Mouse (Mus musculus) liver, adult 10 weeks (tissue): ENCODE results near the gene Cdc42ep2. TPM values are rescaled to one million over a fixed set of nuclear protein-coding genes. Genes with fewer than 3 reads are reported as not detected.

Experiments
- polyA plus RNA-seq: library from polyadenylated mRNA; stranded (reverse); fragments of 350-450 nt; fragmentation: Illumina TruSeq; extraction: RNeasy Lipid Tissue Mini Kit (QIAGEN cat#74804); gene quantifications from one replicate; pipeline ENCODE4 v1.2.3, GENCODE M21; 2014; ENCODE audit warnings: low read depth, low replicate concordance

The Cdc42ep2 gene
- 0.56 TPM for polyA plus RNA-seq

DNA sequence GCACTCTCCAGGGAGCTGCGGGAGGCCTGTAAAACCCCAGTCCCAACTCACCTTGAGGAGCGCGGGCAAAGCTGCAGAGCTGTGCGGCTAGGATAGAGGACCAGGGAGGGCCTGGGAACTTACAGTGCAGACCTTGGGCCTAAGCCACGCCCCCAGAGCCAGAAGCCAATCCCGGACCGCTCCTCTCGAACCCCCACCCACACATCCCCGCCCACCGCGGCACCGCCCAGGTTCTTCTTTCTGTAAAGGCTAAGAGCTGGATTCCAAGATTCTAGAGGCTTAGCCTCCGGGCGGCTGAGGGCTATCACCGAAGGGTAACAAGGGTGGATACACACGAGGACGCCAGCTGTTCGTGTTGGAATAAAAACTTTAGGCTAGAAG lies at the start of gene Cdc42ep2:
Gene Cdc42ep2 (minus strand): TSS at position 104 of the 381 bp plus-strand sequence.

DNA sequence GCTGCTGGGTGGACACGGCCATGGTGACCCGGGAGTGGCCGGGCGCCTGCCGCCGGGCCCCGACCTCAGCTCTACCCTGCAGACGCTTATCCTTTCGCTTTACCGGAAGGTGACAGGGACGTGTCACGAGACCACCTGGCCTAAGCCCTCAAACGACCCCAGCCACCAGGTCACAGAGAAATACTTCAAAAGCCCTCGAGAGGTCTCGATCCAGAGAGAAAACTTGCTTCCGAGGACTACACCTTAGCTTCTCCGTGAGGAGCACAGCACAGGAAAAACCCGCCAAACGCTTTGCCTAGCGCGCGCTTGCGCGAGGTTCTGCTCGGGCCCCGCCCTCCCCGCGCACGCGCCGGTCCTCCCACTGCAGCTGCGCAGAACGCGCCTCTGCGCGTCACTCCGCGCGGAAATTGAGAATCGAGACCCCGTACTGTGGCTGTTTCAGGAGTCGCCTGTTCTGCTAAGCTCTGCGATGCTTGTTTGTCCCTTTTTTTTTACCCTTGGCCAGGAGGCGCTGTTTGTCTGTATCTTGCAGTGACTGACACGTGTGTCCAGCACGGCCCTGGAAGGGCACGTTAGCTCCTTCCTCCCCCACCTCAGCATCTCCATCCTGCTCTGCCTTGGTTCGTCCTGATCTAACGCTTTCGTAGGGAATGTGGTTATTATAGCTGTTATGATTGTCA lies 39.4 kb upstream of the Cdc42ep2 start, which contains the start of gene Pola2:
Gene Pola2 (minus strand): TSS at position 320 of the 680 bp plus-strand sequence.

GRCm38 (mm10) chr19:5913007-5913719 lies 11.5 kb downstream of the Cdc42ep2 start, which contains the start of gene Dpf2:
TSS of gene Dpf2 (minus strand) at chr19:5913010.

DNA sequence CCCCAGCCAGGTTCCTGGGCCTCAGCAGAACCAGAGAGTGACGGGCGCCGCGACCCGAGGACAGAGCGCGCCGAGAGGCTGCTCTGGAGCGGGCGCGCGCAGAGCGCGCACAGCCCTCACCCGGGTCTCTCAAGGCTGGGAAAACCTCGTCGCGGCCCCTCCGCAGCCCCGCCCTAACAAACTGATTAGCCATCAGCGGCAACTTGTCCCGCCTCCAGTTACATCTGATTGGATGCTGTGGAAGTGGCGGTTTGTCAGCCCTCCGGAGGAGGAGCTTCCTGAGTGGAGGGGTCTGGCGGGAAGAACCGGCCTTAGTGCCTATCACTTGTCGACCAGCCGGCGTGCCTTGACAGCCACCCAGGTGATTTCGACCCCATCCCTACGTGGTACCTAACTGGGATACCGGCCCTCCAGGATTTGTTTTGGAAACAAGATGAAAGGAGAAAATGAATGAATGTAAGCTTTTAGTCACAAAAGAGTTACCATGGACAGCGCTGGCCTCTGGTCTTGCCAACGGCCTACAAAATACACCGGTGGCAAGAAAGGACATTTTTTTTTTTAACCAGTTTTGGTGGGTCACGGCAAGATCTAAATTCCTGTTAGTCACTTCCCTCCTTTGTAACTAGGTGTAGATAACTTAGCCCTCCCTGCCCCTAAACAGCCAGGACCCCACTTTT lies 30.5 kb downstream of the Cdc42ep2 start, which contains the start of gene Tigd3:
Gene Tigd3 (minus strand): TSS at position 148 of the 677 bp plus-strand sequence.

DNA sequence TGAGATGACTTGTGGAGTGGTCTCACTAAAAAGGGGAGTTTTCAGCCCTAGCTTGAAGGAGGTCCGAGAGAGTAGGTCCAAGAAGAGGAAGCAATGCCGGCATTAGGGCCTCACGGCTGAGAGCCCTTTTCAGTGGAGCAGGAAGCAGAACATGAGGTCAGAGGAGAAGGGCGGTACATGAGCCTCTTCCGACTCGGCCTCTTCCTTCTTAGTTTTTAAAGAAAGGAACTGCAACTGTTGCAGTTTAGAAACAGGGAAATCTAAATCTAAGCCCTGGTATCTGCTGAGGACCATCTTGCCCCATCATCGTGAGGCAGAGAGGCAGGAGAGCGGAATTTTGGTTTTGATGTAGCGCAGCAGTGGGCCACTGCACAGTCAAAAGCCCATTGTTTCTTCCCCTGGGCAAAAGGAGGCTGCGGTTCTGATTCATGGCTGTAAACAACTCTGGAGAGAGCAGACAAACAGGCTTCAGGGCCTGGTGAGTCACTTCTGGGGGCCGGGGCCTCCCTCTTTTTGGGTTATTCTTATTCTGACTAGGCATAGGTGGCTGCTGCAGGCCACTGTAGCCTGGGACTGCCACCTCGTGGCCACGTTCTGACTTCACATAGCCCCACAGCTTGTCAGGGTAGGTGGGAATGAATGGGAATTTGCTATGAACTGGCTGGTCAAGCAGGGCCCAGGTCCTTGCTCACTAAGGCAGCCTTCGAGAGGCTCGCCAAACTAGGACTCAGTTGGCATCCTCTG lies 46.8 kb downstream of the Cdc42ep2 start, which contains the start of gene Slc25a45:
Gene Slc25a45 (plus strand): TSS at position 191 of the 744 bp plus-strand sequence.

GRCm38 (mm10) chr19:5874969-5875480 lies 49.6 kb downstream of the Cdc42ep2 start, which contains the start of gene Frmd8:
TSS of gene Frmd8 (minus strand) at chr19:5875274.

Other genes with a start within 250 kb of the Cdc42ep2 start
- 0.16 TPM for gene Map3k11, start 236.1 kb downstream of the Cdc42ep2 start, polyA plus RNA-seq
- gene Pcnx3, start 235.9 kb downstream of the Cdc42ep2 start, polyA plus RNA-seq = 0.37 TPM
- not detected for gene Kcnk7, start 220.4 kb downstream of the Cdc42ep2 start, polyA plus RNA-seq
- gene Ehbp1l1, start 198.5 kb downstream of the Cdc42ep2 start, polyA plus RNA-seq = 0.69 TPM
- gene Fam89b, start 195.2 kb downstream of the Cdc42ep2 start, polyA plus RNA-seq = 0.45 TPM
- gene Ltbp3, start 183.9 kb downstream of the Cdc42ep2 start, polyA plus RNA-seq = 0.32 TPM
- gene Scyl1, start 153.4 kb downstream of the Cdc42ep2 start, polyA plus RNA-seq = 1.4 TPM
- 1.5 TPM for gene Frmd8, start 49.5 kb downstream of the Cdc42ep2 start, polyA plus RNA-seq
- 7.7 TPM for gene Slc25a45, start 47.0 kb downstream of the Cdc42ep2 start, polyA plus RNA-seq
- not detected for gene Tigd3, start 30.7 kb downstream of the Cdc42ep2 start, polyA plus RNA-seq
- 7.4 TPM for gene Dpf2, start 11.8 kb downstream of the Cdc42ep2 start, polyA plus RNA-seq
- gene Pola2, start 39.4 kb upstream of the Cdc42ep2 start, polyA plus RNA-seq = 2.9 TPM
- not detected for gene Slc22a20, start 61.3 kb upstream of the Cdc42ep2 start, polyA plus RNA-seq
- gene Capn1, start 91.1 kb upstream of the Cdc42ep2 start, polyA plus RNA-seq = 0.82 TPM
- 2.7 TPM for gene Syvn1, start 121.8 kb upstream of the Cdc42ep2 start, polyA plus RNA-seq
- 28.1 TPM for gene Mrpl49, start 133.0 kb upstream of the Cdc42ep2 start, polyA plus RNA-seq
- 75.1 TPM for gene Fau, start 133.0 kb upstream of the Cdc42ep2 start, polyA plus RNA-seq
- gene Znhit2, start 136.4 kb upstream of the Cdc42ep2 start, polyA plus RNA-seq = not detected
- gene Tm7sf2, start 143.6 kb upstream of the Cdc42ep2 start, polyA plus RNA-seq = 28.5 TPM
- 4.6 TPM for gene Vps51, start 152.4 kb upstream of the Cdc42ep2 start, polyA plus RNA-seq
- gene Tmem262, start 155.2 kb upstream of the Cdc42ep2 start, polyA plus RNA-seq = not detected
- not detected for gene Gm28374, start 157.4 kb upstream of the Cdc42ep2 start, polyA plus RNA-seq
- 1.1 TPM for gene Zfpl1, start 160.1 kb upstream of the Cdc42ep2 start, polyA plus RNA-seq
- gene Cdca5, start 160.2 kb upstream of the Cdc42ep2 start, polyA plus RNA-seq = not detected
- gene AC131692.1, start 169.6 kb upstream of the Cdc42ep2 start, polyA plus RNA-seq = not detected
- gene Naaladl1, start 181.0 kb upstream of the Cdc42ep2 start, polyA plus RNA-seq = not detected
- 1.0 TPM for gene Sac3d1, start 193.8 kb upstream of the Cdc42ep2 start, polyA plus RNA-seq
- gene Snx15, start 203.5 kb upstream of the Cdc42ep2 start, polyA plus RNA-seq = 2.6 TPM
- gene Batf2, start 216.2 kb upstream of the Cdc42ep2 start, polyA plus RNA-seq = not detected
- 0.98 TPM for gene Arl2, start 216.7 kb upstream of the Cdc42ep2 start, polyA plus RNA-seq